Mouse (Mus musculus): ENCODE results near the gene Hexb. TPM values are rescaled to one million over a fixed set of nuclear protein-coding genes. Genes with fewer than 3 reads are reported as not detected.

The Hexb gene
- polyA plus RNA-seq, 1 experiment from 2014 or later = 18.2 TPM

DNA sequence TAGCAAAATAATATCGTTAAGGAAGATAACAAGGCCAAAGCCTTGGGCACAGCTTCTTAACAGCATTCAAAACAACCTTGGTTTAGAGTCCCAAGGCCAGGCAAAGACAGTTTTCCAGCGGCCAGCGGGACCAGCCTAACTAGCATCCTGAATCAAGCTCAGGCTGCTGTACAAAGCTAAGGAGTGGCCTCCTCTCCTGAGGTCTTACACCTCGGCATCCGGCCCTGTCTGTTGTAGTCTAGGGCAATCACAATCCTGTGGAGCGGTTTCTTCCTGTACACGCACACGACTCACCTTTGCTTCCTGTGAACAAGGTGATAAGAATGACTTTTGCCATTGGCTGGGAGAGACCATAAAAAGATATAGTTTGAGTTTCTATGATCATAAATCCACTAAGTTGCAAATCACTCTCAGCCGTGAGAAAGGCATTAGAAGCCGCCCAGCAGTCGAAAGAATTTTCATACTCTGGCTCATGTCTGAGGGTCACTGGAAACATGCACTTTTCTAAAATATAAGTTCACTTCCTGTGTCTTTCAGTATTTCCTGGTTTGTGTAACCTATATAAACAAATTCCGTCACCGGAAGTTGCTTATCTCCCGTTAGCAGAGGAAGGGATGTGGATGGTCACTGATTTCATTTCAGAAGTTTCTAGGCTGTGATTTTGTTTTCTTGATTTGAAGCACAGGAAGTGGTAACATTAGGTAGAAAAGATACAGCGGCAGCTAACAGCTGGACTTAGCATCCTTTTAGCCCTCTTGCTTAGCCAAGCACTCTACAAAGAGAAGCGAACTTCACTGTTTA is 40.2 kb upstream of the Hexb start:
- 56% methylated on average over 16 of the region's 16 CpGs for WGBS

DNA sequence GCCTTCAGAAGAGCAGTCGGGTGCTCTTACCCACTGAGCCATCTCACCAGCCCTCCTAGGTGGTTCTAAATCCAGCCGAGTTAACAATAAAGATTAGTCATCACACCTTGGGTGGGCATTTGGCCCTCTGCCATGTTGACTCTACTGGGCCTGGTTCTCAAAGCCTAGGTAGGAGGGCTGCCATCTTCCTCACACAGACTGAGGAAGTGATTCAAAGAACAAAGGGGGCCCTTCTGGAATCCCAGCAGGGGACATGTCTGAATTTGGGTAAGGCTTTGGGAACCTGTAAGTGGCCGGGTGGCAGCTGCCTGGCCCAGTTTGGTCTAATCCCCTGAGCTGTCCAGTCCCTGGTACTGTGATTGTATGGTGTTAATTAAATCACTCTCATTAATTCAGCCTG is 39.5 kb upstream of the Hexb start:
- H3K27ac ChIP-seq = peak overlapping the region; percentile 66
- H3K4me1 ChIP-seq = peaks cover 58% of the 10 kb centered on the region

More for the DNA sequence above, 40.2 kb upstream of the Hexb start:
- Histone ChIP-seq H3K4me1 (peaks cover 65% of the 10 kb centered on the region), H3K27me3 (ENCODE audit: low read depth, poor library complexity, severe bottlenecking) (no peaks in the 10 kb centered on the region), H3K36me3 (no peaks in the 10 kb centered on the region), H3K27ac (peak overlapping the region; percentile 66), H3K4me3 (no peak overlapping the region), H3K9me3 (replicated peaks) (no peaks in the 10 kb centered on the region)
- DNase-seq (ENCODE audit: low spot score) = no peak

DNA sequence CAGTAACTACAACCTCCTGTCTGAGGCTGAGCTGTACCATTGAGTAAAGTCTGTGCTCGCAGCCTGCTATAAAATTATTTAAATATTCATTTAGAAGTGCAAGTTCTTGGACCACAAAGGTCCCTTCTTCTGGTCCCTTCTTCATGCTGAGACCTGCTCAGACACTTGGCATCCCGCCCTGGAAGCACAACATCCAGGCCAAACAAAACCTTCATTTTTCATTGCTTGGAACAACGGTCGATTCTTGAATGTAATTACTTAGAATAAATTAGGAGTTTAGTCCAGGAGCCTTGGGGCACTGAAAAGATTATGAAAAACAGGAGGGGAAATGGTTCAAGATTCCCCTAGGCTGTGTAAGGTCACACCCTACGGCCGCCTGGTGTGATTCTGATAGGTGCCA is 37.8 kb upstream of the Hexb start:
- Histone ChIP-seq H3K27me3 (ENCODE audit: low read depth, poor library complexity, severe bottlenecking) (no peaks in the 10 kb centered on the region), H3K4me3 (no peak overlapping the region), H3K36me3 (no peaks in the 10 kb centered on the region), H3K9me3 (replicated peaks) (no peaks in the 10 kb centered on the region), H3K4me1 (peaks cover 43% of the 10 kb centered on the region), H3K27ac (no peak overlapping the region)
- 75% methylated on average over 6 of the region's 6 CpGs for WGBS
- DNase-seq (ENCODE audit: low spot score) = no peak

More for the DNA sequence above, 39.5 kb upstream of the Hexb start:
- Histone ChIP-seq H3K4me3 (no peak overlapping the region), H3K9me3 (replicated peaks) (no peaks in the 10 kb centered on the region), H3K27me3 (ENCODE audit: low read depth, poor library complexity, severe bottlenecking) (no peaks in the 10 kb centered on the region), H3K36me3 (no peaks in the 10 kb centered on the region)
- no peak for DNase-seq (ENCODE audit: low spot score)
- 44% methylated on average over 3 of the region's 3 CpGs for WGBS

DNA sequence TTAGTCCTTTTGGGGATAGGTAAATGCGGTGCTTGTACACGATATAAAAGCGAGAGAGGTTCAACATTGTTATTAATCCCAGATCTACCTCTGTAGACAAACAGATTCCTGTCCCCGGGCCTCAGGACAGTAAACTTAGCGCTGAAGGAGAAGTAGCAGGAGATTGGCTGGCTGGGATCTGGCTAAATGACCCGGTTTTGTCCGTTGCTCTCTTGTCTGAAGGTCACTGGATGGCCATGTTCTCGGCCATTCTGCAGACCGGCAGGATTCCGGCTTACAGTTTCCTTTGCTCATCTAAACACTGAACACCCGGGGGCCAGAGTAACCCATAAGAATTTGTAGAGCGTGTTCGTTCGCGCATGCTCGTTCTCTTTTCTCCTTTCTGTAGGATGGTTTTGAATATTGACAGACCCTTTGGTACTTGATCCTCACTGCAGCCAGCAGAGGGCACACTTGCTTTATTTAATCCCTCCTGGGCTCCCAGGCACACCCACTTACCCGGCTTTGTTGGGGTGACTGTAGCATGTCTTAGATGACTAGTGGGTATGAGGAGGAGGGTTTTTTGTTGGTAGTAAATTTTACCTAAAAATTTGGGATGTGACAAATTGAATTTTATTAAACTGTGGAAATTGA is 36.7 kb upstream of the Hexb start:
- WGBS = 20% methylated on average over 17 of the region's 17 CpGs
- peak overlapping the region; percentile 46 for H3K4me3 ChIP-seq
- no peaks in the 10 kb centered on the region for H3K27me3 ChIP-seq (ENCODE audit: low read depth, poor library complexity, severe bottlenecking)
- peaks cover 34% of the 10 kb centered on the region for H3K4me1 ChIP-seq
- peak overlapping the region; percentile 76; the same call in 1 of the 2 replicates for H3K27ac ChIP-seq
- no peaks in the 10 kb centered on the region for H3K36me3 ChIP-seq
- DNase-seq (ENCODE audit: low spot score) = peak; percentile 92
- H3K9me3 ChIP-seq (replicated peaks) = no peaks in the 10 kb centered on the region

DNA sequence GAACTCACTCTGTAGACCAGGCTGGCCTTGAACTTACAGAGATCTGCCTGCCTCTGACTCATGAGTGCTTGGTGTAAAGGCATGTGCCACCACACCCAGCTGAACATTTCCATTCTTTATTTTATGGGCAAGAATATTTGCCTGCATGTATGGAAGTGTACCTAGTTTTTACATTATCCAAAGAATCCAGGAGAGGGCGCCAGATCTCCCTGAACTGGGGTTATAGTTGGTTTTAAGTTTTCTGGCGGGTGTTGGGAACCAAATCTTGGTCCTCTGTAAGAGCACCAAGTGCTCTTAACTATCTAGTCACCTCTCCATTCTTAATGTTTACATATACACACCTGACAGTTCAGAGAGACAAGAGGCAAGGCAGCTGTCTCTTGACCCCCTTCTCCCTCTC is 34.9 kb upstream of the Hexb start:
- no peaks in the 10 kb centered on the region for H3K9me3 ChIP-seq (replicated peaks)
- 75% methylated on average over 2 of the region's 2 CpGs for WGBS
- DNase-seq (ENCODE audit: low spot score) = no peak
- H3K27ac ChIP-seq = no peak overlapping the region
- no peak overlapping the region for H3K4me3 ChIP-seq
- no peaks in the 10 kb centered on the region for H3K27me3 ChIP-seq (ENCODE audit: low read depth, poor library complexity, severe bottlenecking)
- H3K4me1 ChIP-seq = peaks cover 22% of the 10 kb centered on the region
- H3K36me3 ChIP-seq = no peaks in the 10 kb centered on the region

DNA sequence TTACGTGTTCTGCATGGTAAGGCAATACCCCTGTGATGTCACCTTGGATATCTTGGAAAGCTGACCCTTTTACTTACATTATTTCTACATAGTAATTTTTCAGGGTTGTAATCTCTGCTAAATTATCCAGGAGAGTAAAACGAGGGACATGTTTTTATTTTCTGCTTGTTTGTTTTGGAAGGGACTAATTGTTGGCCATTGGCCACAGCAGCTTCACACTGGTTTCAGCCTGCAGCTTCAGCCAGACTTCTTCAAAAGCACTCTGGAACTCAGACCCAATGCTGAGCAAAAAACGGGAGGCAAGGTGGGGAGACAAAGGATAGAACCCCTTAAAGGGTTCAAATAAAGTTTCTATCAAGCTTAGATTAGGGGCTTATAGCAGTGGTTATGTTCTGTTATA is 31.9 kb upstream of the Hexb start:
- WGBS = 83% methylated on average over 3 of the region's 3 CpGs
- Histone ChIP-seq H3K36me3 (no peaks in the 10 kb centered on the region), H3K4me3 (no peak overlapping the region), H3K27me3 (ENCODE audit: low read depth, poor library complexity, severe bottlenecking) (no peaks in the 10 kb centered on the region), H3K4me1 (peaks cover 14% of the 10 kb centered on the region), H3K9me3 (replicated peaks) (no peaks in the 10 kb centered on the region), H3K27ac (no peak overlapping the region)
- DNase-seq (ENCODE audit: low spot score) = no peak

DNA sequence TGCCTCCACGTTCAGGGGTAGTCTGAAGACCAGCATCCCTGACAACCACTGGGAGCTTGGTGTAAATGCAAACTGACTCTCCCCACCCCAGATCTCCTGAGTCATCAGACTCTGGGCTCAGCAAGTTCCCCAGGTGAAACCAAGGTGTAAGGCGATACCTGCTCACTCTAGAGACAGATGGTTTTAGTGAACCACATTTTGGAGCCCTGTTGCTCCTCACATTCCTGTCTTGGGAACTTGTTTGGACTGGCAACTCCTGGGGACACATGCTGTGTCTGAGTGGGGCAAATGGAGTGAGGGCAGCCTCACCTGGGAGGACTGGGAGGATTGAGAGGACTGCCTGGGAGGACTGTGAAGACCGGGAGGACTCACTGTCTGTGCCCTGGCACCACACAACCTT is 29.6 kb upstream of the Hexb start:
- Histone ChIP-seq H3K27ac (no peak overlapping the region), H3K4me3 (no peak overlapping the region), H3K9me3 (replicated peaks) (no peaks in the 10 kb centered on the region), H3K27me3 (ENCODE audit: low read depth, poor library complexity, severe bottlenecking) (no peaks in the 10 kb centered on the region), H3K4me1 (peaks cover 25% of the 10 kb centered on the region), H3K36me3 (no peaks in the 10 kb centered on the region)
- 91% methylated on average over 3 of the region's 3 CpGs for WGBS
- DNase-seq (ENCODE audit: low spot score) = no peak

DNA sequence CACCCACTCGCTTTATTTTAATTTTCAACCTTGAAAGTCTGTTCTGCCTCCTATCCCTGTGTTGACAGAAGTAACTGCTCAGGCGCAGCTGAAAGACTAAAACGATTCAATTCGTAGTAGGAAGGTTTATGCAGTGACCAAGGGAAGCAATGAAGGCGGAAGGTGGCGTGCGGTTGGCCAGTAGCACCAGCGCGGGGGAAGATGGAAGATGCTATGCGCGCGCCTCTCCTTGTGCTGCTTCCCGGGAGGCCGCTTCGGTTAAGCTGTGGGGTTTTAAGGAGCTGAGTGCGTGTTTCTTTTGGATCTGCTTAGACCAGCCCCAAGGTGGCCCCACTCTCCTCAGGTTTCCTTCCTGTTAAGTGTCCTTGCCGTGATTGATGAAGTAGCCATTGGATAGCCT is 27.0 kb upstream of the Hexb start:
- Histone ChIP-seq H3K27ac (peak overlapping the region; percentile 72), H3K27me3 (ENCODE audit: low read depth, poor library complexity, severe bottlenecking) (no peaks in the 10 kb centered on the region), H3K4me1 (peaks cover 25% of the 10 kb centered on the region), H3K9me3 (replicated peaks) (no peaks in the 10 kb centered on the region), H3K4me3 (no peak overlapping the region), H3K36me3 (no peaks in the 10 kb centered on the region)
- DNase-seq (ENCODE audit: low spot score) = no peak
- WGBS = 72% methylated on average over 17 of the region's 17 CpGs

DNA sequence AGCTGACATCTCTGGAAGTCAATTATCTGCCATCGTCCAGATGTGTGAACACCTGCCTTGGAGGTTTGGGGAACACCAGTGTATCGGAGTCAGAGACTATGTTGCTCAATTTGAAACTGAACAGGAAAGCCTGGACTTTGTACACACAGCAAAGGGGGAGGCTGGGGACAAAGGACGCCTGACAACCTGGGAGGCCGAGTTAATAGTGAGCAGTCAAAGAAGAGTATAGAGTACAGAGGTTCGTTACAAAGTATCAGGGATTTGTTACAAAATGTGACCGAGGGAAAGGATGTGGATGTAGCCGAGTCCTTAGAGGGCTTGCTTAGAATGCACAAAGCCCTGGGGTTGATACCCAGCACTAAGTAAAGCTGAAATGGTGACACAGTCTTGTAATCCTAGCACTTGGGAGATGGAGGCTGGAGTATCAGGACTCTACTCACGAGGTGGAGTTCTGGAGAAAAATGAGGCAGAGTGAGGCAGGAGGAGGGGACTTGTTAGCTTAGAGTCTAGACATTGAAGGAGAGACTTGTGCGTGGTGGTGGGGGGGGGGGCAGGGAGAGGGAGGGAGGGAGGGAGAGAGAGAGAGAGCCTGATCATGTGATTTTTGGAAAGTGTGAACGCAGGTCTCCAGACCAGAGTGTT is 26.3 kb upstream of the Hexb start:
- 71% methylated on average over 10 of the region's 10 CpGs for WGBS
- H3K4me1 ChIP-seq = peaks cover 25% of the 10 kb centered on the region
- H3K27me3 ChIP-seq (ENCODE audit: low read depth, poor library complexity, severe bottlenecking) = no peaks in the 10 kb centered on the region
- no peak overlapping the region for H3K4me3 ChIP-seq
- no peak for DNase-seq (ENCODE audit: low spot score)
- H3K9me3 ChIP-seq (replicated peaks) = no peaks in the 10 kb centered on the region
- no peaks in the 10 kb centered on the region for H3K36me3 ChIP-seq
- H3K27ac ChIP-seq = peak overlapping the region; percentile 72

DNA sequence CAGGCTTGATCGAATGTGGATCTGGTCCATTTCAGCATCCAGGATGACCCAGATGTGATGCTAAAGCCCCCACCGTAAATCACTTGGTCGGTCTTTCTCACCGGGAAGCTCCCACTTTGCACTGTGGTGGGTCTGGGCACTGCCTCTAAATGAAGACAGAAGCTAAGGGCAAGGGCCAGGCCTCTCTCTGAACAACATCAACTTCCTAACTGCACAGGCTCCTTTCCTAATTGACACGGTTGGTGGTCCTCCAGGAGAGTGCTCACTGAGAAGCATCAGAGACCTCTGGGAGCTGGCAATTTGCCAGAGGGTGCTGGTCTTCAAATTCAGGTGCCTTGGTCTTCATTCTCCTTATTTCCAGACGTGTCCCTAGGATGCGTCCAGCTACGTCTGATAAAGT is 25.7 kb upstream of the Hexb start:
- WGBS = 58% methylated on average over 8 of the region's 8 CpGs
- no peaks in the 10 kb centered on the region for H3K36me3 ChIP-seq
- H3K27me3 ChIP-seq (ENCODE audit: low read depth, poor library complexity, severe bottlenecking) = no peaks in the 10 kb centered on the region
- H3K4me1 ChIP-seq = peaks cover 19% of the 10 kb centered on the region
- no peaks in the 10 kb centered on the region for H3K9me3 ChIP-seq (replicated peaks)
- H3K4me3 ChIP-seq = no peak overlapping the region
- DNase-seq (ENCODE audit: low spot score) = no peak
- peak overlapping the region; percentile 72 for H3K27ac ChIP-seq

DNA sequence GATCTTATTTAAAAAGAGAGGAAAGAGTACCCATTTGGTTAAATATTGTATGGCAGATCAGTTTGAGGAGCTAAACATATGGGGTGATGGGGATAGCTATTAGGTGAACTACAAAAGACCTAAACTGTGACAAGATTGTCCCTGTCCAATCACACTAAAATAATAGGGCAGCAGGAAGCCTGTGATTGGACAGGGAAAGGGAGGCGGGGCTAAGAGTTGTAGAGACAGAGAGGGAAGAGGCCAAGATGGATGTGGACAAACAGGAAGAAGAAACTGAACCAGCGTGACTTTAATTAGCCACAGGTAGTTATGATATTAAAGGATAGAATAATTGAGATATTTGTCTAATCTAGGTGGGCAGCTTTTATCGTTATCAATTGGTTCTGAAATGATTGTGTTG is 21.9 kb upstream of the Hexb start:
- Histone ChIP-seq H3K36me3 (no peaks in the 10 kb centered on the region), H3K27me3 (ENCODE audit: low read depth, poor library complexity, severe bottlenecking) (no peaks in the 10 kb centered on the region), H3K27ac (no peak overlapping the region), H3K9me3 (replicated peaks) (no peaks in the 10 kb centered on the region), H3K4me1 (peaks cover 40% of the 10 kb centered on the region), H3K4me3 (no peak overlapping the region)
- no peak for DNase-seq (ENCODE audit: low spot score)
- WGBS = 90% methylated on average over 3 of the region's 3 CpGs

DNA sequence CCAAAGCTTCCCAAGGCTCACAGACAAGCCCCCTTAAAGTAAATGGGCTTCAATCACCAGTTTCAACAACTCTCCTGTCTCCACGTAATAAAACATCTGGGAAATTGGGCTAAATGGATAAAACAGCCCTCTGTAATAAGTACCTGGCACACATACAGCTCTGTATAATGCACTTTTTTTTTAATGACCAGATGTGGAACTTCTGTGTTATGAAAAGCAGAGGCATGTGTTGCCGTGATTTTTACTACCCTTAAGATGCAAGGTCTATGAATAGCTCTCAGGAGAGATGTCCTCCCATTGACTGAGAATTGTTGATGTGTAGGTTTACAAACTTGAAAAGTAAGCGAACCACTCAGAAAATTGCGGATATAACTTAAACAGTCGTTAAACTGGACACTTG is 18.0 kb upstream of the Hexb start:
- Histone ChIP-seq H3K4me3 (no peak overlapping the region), H3K36me3 (no peaks in the 10 kb centered on the region), H3K9me3 (replicated peaks) (no peaks in the 10 kb centered on the region), H3K4me1 (peaks cover 47% of the 10 kb centered on the region), H3K27me3 (ENCODE audit: low read depth, poor library complexity, severe bottlenecking) (no peaks in the 10 kb centered on the region), H3K27ac (peak overlapping the region; percentile 76; the same call in 1 of the 2 replicates)
- DNase-seq (ENCODE audit: low spot score) = no peak
- WGBS = 30% methylated on average over 5 of the region's 5 CpGs

DNA sequence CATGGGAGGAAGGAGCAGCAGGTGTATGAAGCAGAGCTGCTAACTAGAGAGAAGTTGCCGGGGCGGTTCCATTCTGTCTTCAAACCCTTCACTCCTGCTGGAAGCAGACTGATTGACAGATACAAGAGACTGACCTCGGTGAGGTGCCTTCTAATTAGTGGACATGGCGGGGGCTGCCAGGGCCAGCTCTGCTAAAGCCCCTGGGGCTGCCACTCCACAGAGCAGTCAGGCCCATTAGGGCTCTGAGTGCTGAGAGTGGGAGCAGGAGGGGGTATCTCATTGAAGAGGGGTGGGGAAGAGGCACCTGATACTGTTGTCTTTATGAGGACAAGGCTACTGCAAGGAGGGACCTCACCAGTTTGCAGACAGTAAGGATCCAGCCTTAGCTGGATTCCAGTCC is 17.4 kb upstream of the Hexb start:
- H3K9me3 ChIP-seq (replicated peaks) = no peaks in the 10 kb centered on the region
- no peak overlapping the region for H3K4me3 ChIP-seq
- peak overlapping the region; percentile 76; the same call in 1 of the 2 replicates for H3K27ac ChIP-seq
- no peaks in the 10 kb centered on the region for H3K36me3 ChIP-seq
- 44% methylated on average over 4 of the region's 4 CpGs for WGBS
- no peaks in the 10 kb centered on the region for H3K27me3 ChIP-seq (ENCODE audit: low read depth, poor library complexity, severe bottlenecking)
- H3K4me1 ChIP-seq = peaks cover 47% of the 10 kb centered on the region
- no peak for DNase-seq (ENCODE audit: low spot score)

Data from limb, embryonic 10.5 days (tissue).